Comparison of ENCODE assay signal across 7 mouse cellular contexts in the genomic region with DNA sequence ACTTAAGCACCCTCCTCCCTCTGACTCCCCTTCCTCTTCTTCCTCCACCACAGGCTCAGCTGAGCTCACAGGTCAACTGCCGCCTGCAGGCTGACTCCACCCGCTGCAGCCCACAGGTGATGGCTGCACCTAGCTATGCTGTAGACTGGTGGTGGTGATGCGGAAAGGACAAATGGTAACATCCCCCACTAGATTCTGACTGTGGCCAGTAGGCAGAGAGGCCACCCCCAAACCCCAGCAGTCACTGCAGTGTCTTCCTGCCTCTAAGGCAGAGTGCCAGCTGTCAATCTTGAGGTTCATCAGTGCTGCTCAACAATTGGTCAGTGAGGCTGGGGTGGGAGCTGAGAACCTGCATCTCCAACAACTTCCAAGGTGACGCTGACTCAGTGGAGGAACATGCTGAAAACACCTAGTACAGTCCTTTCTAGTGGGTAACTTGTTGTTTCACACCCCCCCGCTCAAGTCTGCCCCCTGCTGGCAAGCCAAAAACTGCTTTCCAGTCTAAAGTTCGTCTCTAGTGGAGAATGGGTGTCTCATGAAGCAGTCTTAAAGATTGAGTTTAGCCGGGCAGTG. TPM values are rescaled to one million over a fixed set of nuclear protein-coding genes. Genes with fewer than 3 reads are reported as not detected.
DNase-seq lines count a peak whose midpoint lies in the region; ATAC-seq and TF ChIP-seq lines count a peak whose summit lies in the region.

No protein-coding gene starts in this region.

- no peak overlapping the region for H3K4me3 ChIP-seq in layer of hippocampus, adult 2 months
- H3K4me3 ChIP-seq in forebrain, embryonic 15.5 days = no peak overlapping the region
- H3K4me3 ChIP-seq in megakaryocyte, embryonic 14.5 days (replicated peaks) = peak overlapping the region; percentile 68

- no peak for DNase-seq in layer of hippocampus, adult 2 months (ENCODE audit: low spot score in 2 of 2)
- no peak for DNase-seq in layer of hippocampus, postnatal 36 days
- peak; percentile 64 for DNase-seq in NIH3T3 (ENCODE audit: low read depth)
- no peak for DNase-seq in ovary, postnatal 10 days (ENCODE audit: low spot score)
- DNase-seq in frontal cortex, postnatal 25 days (ENCODE audit: low spot score in 2 of 2) = no peak

- no peak overlapping the region for H3K9ac ChIP-seq in forebrain, embryonic 15.5 days (replicated peaks)

- H3K4me2 ChIP-seq in forebrain, embryonic 15.5 days (replicated peaks) = no peak overlapping the region

- 0 out of 2 replicates have a peak, but pooled peaks have one; percentile 16 for ATAC-seq in forebrain, embryonic 15.5 days (replicated peaks)

- no peak overlapping the region for H3K27ac ChIP-seq in layer of hippocampus, adult 2 months
- no peak overlapping the region for H3K27ac ChIP-seq in forebrain, embryonic 15.5 days (replicated peaks)

- no peaks in the 10 kb centered on the region for H3K27me3 ChIP-seq in forebrain, embryonic 15.5 days
- H3K27me3 ChIP-seq in megakaryocyte, embryonic 14.5 days (replicated peaks) = no peaks in the 10 kb centered on the region

- H3K9me3 ChIP-seq in forebrain, embryonic 15.5 days = no peaks in the 10 kb centered on the region
- no peaks in the 10 kb centered on the region for H3K9me3 ChIP-seq in megakaryocyte, embryonic 14.5 days

- no peaks in the 10 kb centered on the region for H3K36me3 ChIP-seq in forebrain, embryonic 15.5 days
- no peaks in the 10 kb centered on the region for H3K36me3 ChIP-seq in megakaryocyte, embryonic 14.5 days (replicated peaks; ENCODE audit: low read length)

- peak; percentile 70 for TF ChIP-seq CTCF in layer of hippocampus, adult 2 months (conservative IDR thresholded peaks at IDR 0.05)

- WGBS in forebrain, embryonic 15.5 days = 73% methylated on average over 7 of the region's 7 CpGs

- no peaks in the 10 kb centered on the region for H3K4me1 ChIP-seq in forebrain, embryonic 15.5 days
- peaks cover 80% of the 10 kb centered on the region for H3K4me1 ChIP-seq in megakaryocyte, embryonic 14.5 days

RNA-seq across cellular contexts. Expression of a gene that starts 10.3 kb away (rescaled TPM):
- not detected for total RNA-seq in layer of hippocampus, adult 2 months (2021)
- total RNA-seq in layer of hippocampus, postnatal 36 days (2021) = not detected
- polyA plus RNA-seq in forebrain, embryonic 15.5 days (2015; fragmentation: Nextera tagmentation; extraction: Ambion mirVana) = 0.18 TPM in 1 of 2 replicates, not detected in the other
- polyA plus RNA-seq in megakaryocyte, embryonic 14.5 days (2012; ENCODE audit: insufficient read depth, low replicate concordance) = 2.4 TPM in 1 of 2 replicates, not detected in the other

RNA-seq across cellular contexts. Expression of a gene that starts 10.4 kb away (rescaled TPM):
- not detected for total RNA-seq in layer of hippocampus, adult 2 months (2021)
- total RNA-seq in layer of hippocampus, postnatal 36 days (2021) = not detected
- not detected in 2 replicates for polyA plus RNA-seq in forebrain, embryonic 15.5 days (2015; fragmentation: Nextera tagmentation; extraction: Ambion mirVana)
- polyA plus RNA-seq in megakaryocyte, embryonic 14.5 days (2012; ENCODE audit: insufficient read depth, low replicate concordance) = not detected in 2 replicates

RNA-seq across cellular contexts. Expression of a gene that starts 56.5 kb away (rescaled TPM):
- 100 to 1,000 TPM; 140 to 145 TPM for total RNA-seq in layer of hippocampus, adult 2 months (2021)
- 100 to 1,000 TPM; 136 to 137 TPM for total RNA-seq in layer of hippocampus, postnatal 36 days (2021)
- 208 and 227 TPM in 2 replicates for polyA plus RNA-seq in forebrain, embryonic 15.5 days (2015; fragmentation: Nextera tagmentation; extraction: Ambion mirVana)
- polyA plus RNA-seq in megakaryocyte, embryonic 14.5 days (2012; ENCODE audit: insufficient read depth, low replicate concordance) = 70.4 and 932 TPM in 2 replicates
